ENCODE assay signal across 7 mouse cellular contexts in the genomic region with DNA sequence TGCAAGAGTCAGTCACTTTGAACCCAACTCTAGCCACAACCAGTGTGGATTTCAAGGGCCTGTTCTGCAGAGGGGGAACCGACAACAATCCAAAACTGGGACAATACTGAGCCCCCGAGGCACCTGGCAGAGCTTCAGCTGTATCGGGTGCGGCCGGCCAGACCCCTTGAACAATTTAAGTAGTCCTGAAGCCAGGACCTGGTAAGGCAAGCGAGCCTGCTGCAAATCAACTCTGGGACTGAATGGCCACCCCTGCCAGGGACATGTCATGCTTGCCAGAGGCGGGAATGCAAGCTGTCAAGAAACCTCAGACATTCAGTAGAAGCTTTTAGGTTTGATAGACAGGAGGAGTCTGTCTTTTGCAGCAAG. TPM values are rescaled to one million over a fixed set of nuclear protein-coding genes. Genes with fewer than 3 reads are reported as not detected.
DNase-seq lines count a peak whose midpoint lies in the region; ATAC-seq lines count a peak whose summit lies in the region.

No protein-coding gene starts in this region.

- 8% methylated on average over 7 of the region's 7 CpGs for WGBS in heart, embryonic 15.5 days
- WGBS in liver, embryonic 12.5 days (ENCODE audit: insufficient replicate concordance): 37% methylated on average over 7 of the region's 7 CpGs

- no peaks in the 10 kb centered on the region for H3K36me3 ChIP-seq in heart, embryonic 15.5 days
- H3K36me3 ChIP-seq in liver, embryonic 12.5 days: no peaks in the 10 kb centered on the region

- H3K9me3 ChIP-seq in heart, embryonic 15.5 days (replicated peaks): no peaks in the 10 kb centered on the region
- no peaks in the 10 kb centered on the region for H3K9me3 ChIP-seq in liver, embryonic 12.5 days (replicated peaks)

- peak overlapping the region; percentile 85 for H3K4me2 ChIP-seq in heart, embryonic 15.5 days
- H3K4me2 ChIP-seq in liver, embryonic 12.5 days: peak overlapping the region; percentile 76

- peak overlapping the region; percentile 98 for H3K9ac ChIP-seq in heart, embryonic 15.5 days
- H3K9ac ChIP-seq in liver, embryonic 12.5 days: no peak overlapping the region

- peaks cover 55% of the 10 kb centered on the region for H3K4me1 ChIP-seq in heart, embryonic 15.5 days (replicated peaks)
- H3K4me1 ChIP-seq in liver, embryonic 12.5 days: peaks cover 14% of the 10 kb centered on the region; the same call in 1 of the 2 replicates

- ATAC-seq in heart, embryonic 15.5 days (replicated peaks; ENCODE audit: insufficient number of reproducible peaks, insufficient read depth, low FRiP score, low read depth): no peak
- ATAC-seq in liver, embryonic 12.5 days: no peak

- no peaks in the 10 kb centered on the region for H3K27me3 ChIP-seq in heart, embryonic 15.5 days
- peaks cover 74% of the 10 kb centered on the region for H3K27me3 ChIP-seq in liver, embryonic 12.5 days (replicated peaks)

- H3K27ac ChIP-seq in heart, embryonic 15.5 days: peak overlapping the region; percentile 97
- no peak overlapping the region for H3K27ac ChIP-seq in liver, embryonic 12.5 days

- peak overlapping the region; percentile 92 for H3K4me3 ChIP-seq in heart, embryonic 15.5 days
- H3K4me3 ChIP-seq in liver, embryonic 12.5 days: peak overlapping the region; percentile 61

- DNase-seq in ovary, postnatal 36 days (ENCODE audit: low spot score): peak; percentile 16
- DNase-seq in ovary, adult 18-20 months (ENCODE audit: low spot score): no peak
- peak; percentile 62 to 69 for DNase-seq in cerebellum, postnatal 14 days
- no peak for DNase-seq in layer of hippocampus, adult 8-10 months (ENCODE audit: low spot score in 2 of 2)
- no peak for DNase-seq in spleen, postnatal 4 days (ENCODE audit: low spot score in 2 of 2)

RNA-seq across cellular contexts. Expression of gene Nuak1, which starts 1.2 kb away (rescaled TPM):
- 3.1 TPM in 2 replicates for polyA plus RNA-seq in heart, embryonic 15.5 days (2015; fragmentation: Nextera tagmentation; extraction: Ambion mirVana)
- polyA plus RNA-seq in liver, embryonic 12.5 days (2016; fragmentation: Nextera tagmentation; extraction: Ambion mirVana): 0.25 and 0.31 TPM in 2 replicates
- total RNA-seq in layer of hippocampus, adult 8-10 months (2022): 10 to 100 TPM; 52.6 to 70.1 (median 59.9) TPM

Comparison
In these comparisons a context has a peak if more than half of its experiments do, and no peak if none do; other contexts are left out.
1. DNase-seq: peak in ovary, postnatal 36 days (single experiment) and cerebellum, postnatal 14 days (2 of 2); none in ovary, adult 18-20 months (single experiment), layer of hippocampus, adult 8-10 months (0 of 2) and spleen, postnatal 4 days (0 of 2).